Mouse (Mus musculus) erythroblast, embryonic 14.5 days (primary cell): Measurements from ENCODE around the gene Milr1.

Experiments used
- GATA1 ChIP-seq: IDR thresholded peaks from 2 replicates; pipeline ENCODE4 v1.6.1; 2012; ENCODE audit warnings: low read length, inconsistent platforms, mixed read lengths
- TAL1 ChIP-seq: IDR thresholded peaks from 3 replicates; pipeline ENCODE4 v1.6.1; 2012; ENCODE audit warnings: low read length, inconsistent platforms, mixed read lengths

DNA sequence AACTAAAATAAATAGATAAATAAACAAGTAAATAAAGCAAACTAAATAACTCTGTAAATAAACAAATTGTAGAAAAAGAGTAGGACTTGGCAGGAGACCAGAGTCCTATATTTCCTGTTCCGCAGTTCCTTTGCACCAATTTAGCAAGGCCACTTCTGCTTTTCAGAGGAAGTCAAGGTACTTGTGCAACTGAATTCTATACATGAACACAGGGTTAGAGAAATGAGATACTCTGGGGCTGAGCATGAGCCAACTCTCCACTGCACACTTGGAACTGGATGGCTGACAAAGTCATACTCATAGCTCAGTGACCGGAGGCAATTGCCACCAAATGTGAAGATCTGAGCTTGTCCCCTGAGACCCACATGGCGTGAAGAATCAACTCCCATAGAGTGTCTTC is 8.0 kb downstream of the Milr1 start:
- no peak for TF ChIP-seq GATA1
- TF ChIP-seq TAL1: no peak
